Mouse (Mus musculus): ENCODE measurements at regions not wholly inside any gene's neighbourhood (a gene's known extent, or its start where the extent isn't known, plus 50 kb on each side); places are given as distances from the start of the nearest gene placed in this dataset.

- DNase-seq, result peak; percentile 11 to 37
- intact Hi-C loops (cut with DNase I), result loop anchor here (5.0 to 10.0 kb wide), 3 partner anchors 513 to 1795 kb away; no protein-coding TSS in a partner anchor
Observed at GRCm38 (mm10) chr2:66961808-66962519, 177.2 kb upstream of the Scn7a start.

GRCm38 (mm10) chr2:66941188-66941587 is 156.5 kb upstream of the Scn7a start:
- intact Hi-C loops (cut with DNase I), result no loop called here
- DNase-seq, result no peak

- no peak for DNase-seq
- intact Hi-C loops (cut with DNase I), result no loop called here
Observed at GRCm38 (mm10) chr2:66898032-66898431, 113.3 kb upstream of the Scn7a start.

GRCm38 (mm10) chr2:66867457-66868216 is 82.9 kb upstream of the Scn7a start:
- no peak for DNase-seq
- intact Hi-C loops (cut with DNase I), result no loop called here

All from heart, postnatal 10 days (tissue).